Mouse (Mus musculus) kidney, adult 9 months (tissue): ENCODE data around the gene Adam15.

ENCODE experiments used
- DNase-seq: peaks from one replicate; pipeline ENCODE4 v3.0.0; 2022

The Adam15 gene

DNA sequence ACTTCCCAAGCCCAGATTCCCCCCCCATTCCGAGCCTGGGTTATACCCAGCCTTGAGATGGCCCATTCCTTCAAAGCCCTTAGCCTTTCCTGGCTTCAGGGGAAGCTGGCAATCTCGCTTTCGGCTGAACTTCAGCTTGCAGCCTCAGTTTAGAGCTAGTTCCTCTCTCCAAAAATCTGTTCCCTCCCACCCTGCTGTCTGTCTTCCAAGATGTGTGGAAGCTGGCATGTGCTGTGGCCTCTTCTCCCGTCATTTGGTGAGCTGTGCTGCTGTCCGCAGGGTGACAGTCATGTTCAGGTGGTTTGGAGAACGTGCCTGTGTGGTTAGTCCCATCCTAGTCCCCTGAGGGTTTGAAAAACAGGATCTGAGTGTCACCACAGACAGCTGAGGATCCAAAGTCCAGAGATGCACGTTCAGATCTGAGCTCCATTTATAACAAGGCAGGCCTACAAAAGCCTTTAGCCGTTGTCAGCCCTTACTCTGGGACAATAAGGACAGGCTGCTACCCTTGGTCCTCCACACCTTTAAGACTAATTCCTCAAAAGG is 54.0 kb downstream of the Adam15 start:
- no peak for DNase-seq

DNA sequence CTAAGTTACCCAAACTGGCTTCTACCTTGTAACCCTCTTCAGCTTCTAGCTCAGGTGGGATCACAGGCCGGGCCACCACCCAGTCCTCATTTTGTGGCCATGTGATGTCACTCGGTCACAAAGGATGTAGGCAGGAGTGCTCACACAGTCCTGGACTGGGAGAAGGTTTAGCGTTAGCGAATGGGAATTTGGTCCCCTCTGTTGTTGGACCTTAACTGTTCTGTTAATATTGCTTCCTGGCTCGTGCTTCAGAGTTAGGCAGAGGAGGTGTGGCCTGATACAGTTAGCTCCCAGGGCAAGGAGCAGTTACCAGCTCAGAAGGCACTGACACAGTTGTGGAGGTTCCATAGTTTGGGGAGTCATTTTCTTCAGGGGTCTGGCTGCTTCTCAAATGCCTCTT is 55.6 kb downstream of the Adam15 start:
- DNase-seq = peak; percentile 85

DNA sequence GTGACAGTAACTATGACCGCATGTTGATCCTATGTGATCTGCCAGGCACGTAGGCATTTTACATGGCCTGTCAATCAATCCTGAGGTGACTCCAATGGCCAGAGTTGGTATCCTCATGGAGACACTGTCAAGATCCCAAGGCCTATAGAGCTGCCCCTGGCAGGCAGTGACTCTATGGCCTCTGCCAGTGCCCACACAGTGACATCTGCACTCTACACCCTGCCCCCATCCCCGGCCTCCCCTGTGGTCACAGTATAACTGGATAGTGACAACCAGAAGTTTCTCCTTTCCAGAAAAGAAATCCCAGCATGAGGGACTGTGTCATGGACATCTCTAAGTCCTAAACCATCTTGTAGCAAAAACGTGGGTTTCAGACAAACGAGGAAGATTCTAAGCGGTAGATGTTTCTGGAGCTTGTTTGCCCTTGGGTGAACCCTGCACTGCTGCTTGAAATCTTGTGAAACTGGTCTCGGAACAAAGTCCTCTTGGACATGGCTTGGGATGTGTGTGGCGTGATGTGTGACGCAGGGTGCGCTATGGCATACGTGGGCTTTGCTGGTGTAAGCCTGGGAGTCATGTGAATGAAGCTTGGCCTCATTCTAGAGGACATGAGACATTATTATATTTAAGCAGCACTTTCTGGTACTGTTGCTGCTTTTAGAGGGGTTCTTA is 56.4 kb downstream of the Adam15 start:
- peak; percentile 82 for DNase-seq

DNA sequence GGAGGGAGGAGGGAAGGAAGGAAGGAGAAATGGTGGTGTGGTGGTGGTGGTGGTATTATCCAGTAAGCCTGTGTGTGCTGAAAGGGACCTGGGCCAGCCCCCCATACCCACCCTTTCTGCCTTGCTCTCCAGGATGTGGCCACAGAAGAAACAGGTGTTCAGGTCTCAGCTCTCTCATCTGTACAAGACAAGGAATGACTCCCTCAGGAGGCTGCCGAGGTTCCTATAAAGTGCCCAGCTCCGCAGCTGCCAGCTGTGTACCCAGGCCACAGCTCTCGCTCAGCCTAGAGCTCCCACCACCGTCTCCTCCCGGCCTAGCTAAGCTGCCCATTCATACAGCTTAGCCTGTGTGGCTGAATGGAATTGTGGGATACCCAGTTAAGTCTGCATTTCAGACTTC is 57.5 kb downstream of the Adam15 start:
- DNase-seq = no peak

DNA sequence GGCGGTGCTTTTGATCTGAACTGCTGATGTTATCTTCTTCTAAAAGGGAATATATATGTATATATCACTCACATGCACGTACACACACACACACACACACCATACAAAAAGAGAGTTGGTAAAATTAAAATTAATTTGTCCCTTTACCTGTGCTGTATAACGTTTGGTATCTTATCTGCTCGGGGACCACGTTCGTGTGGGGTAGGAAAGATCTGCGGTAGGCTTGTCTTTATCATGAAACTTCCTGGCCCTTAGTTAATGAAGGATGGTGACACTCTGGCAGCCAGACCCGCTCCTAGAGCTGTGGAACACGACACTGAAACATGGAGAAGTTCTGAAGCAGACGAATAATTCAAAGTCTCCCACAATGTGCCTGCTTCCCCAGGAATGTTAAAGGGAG is 57.9 kb downstream of the Adam15 start:
- no peak for DNase-seq
